8 mouse cellular contexts compared by ENCODE assay signal in the genomic region with DNA sequence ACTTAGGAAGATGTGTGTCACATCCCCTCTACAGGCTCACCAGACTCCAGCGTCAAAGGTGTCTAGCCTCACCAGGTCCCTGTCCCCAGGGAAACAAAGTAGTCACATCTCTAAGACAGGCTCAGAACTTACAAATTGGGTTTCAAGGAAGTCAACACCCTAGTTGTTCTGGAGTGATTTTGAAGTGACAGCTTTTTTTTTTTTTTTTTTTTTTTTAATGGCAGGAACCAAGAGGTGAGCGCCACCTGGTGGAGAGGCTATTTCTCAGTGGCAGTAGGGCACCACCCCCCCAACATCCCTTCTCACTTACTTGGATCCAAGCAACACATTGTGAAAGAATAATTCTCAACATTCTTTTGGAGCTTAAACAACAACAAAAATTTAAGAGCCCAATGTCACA. TPM values are rescaled to one million over a fixed set of nuclear protein-coding genes. Genes with fewer than 3 reads are reported as not detected.
DNase-seq lines count a peak whose midpoint lies in the region; ATAC-seq lines count a peak whose summit lies in the region.

No protein-coding gene starts in this region.

- ATAC-seq in frontal cortex, adult (ENCODE audit: low TSS enrichment) = no peak
- ATAC-seq in neutrophil, adult 5-6 weeks (ENCODE audit: extremely low read depth, insufficient number of reproducible peaks, low FRiP score, poor library complexity, severe bottlenecking) = peak; percentile 64; the same call in 1 of the 2 replicates

- intact Hi-C loops in gastrocnemius, postnatal 14 days (cut with DNase I; ENCODE audit: low total_unique reads) = loop anchor here (5.0 to 10.0 kb wide), 2 partner anchors 71 to 147 kb away; no protein-coding TSS in a partner anchor

- peak; percentile 41 to 48 for DNase-seq in frontal cortex, postnatal 25 days (ENCODE audit: low spot score in 2 of 2)
- peak; percentile 42 for DNase-seq in CD4-positive helper T cell, adult 2 months (ENCODE audit: low read depth, low spot score)
- peak; percentile 14 to 24 for DNase-seq in adrenal gland, postnatal 4 days (ENCODE audit: low spot score in 2 of 2)
- DNase-seq in gastrocnemius, postnatal 14 days = peak; percentile 73
- peak; percentile 26 to 80 for DNase-seq in layer of hippocampus, postnatal 25 days (ENCODE audit: extremely low spot score in 1 of 2, low spot score in 1 of 2)
- peak; percentile 85 for DNase-seq in thymus, postnatal 4 days

RNA-seq across cellular contexts. Expression of gene Fam50b, which starts 59.2 kb away (rescaled TPM):
- total RNA-seq in adrenal gland, postnatal 4 days (2021) = not detected
- not detected for total RNA-seq in gastrocnemius, postnatal 14 days (2021)
- total RNA-seq in layer of hippocampus, postnatal 25 days (2021) = not detected
- not detected in 2 replicates for total RNA-seq in neutrophil, adult 5-6 weeks (2017)

Comparison
In these comparisons a context has a peak if more than half of its experiments do, and no peak if none do; other contexts are left out.
1. DNase-seq: peak in every context shown above with its lines; median percentile 85 in thymus, postnatal 4 days; 73 in gastrocnemius, postnatal 14 days; 53 in layer of hippocampus, postnatal 25 days; 44 in frontal cortex, postnatal 25 days; 42 in CD4-positive helper T cell, adult 2 months; 19 in adrenal gland, postnatal 4 days.